Mouse (Mus musculus) adrenal gland, postnatal 25 days (tissue): Measurements from ENCODE around the gene Skap1. TPM values are rescaled to one million over a fixed set of nuclear protein-coding genes. Genes with fewer than 3 reads are reported as not detected.

Experiments used
- DNase-seq: peaks from one replicate; pipeline ENCODE4 v3.0.0; 2021; ENCODE audit warnings: mixed read lengths
- total RNA-seq: library from RNA; stranded (reverse); gene quantifications from 2 replicates; pipeline ENCODE4 v1.2.3, GENCODE M21; 2021

The Skap1 gene
- total RNA-seq, 1 experiment from 2014 or later = 6.7 TPM

- DNase-seq = no peak
These were observed 1.1 kb downstream of the Skap1 start for GRCm38 (mm10) chr11:96465426-96466056.

GRCm38 (mm10) chr11:96466382-96466781 lies 2.0 kb downstream of the Skap1 start:
- DNase-seq = no peak

- peak; percentile 13 for DNase-seq
These were observed 2.6 kb downstream of the Skap1 start for GRCm38 (mm10) chr11:96466987-96467386.

- no peak for DNase-seq
These were observed 3.8 kb downstream of the Skap1 start for GRCm38 (mm10) chr11:96468048-96468745.

GRCm38 (mm10) chr11:96482711-96483110 lies 18.3 kb downstream of the Skap1 start:
- no peak for DNase-seq

GRCm38 (mm10) chr11:96483179-96483578 lies 18.8 kb downstream of the Skap1 start:
- no peak for DNase-seq

GRCm38 (mm10) chr11:96498481-96498880 lies 34.1 kb downstream of the Skap1 start:
- no peak for DNase-seq

- DNase-seq = no peak
These were observed 36.6 kb downstream of the Skap1 start for GRCm38 (mm10) chr11:96501042-96501441.

- no peak for DNase-seq
These were observed 38.6 kb downstream of the Skap1 start for GRCm38 (mm10) chr11:96502948-96503347.

- no peak for DNase-seq
These were observed 40.2 kb downstream of the Skap1 start for GRCm38 (mm10) chr11:96504509-96505119.

- no peak for DNase-seq
These were observed 41.4 kb downstream of the Skap1 start for GRCm38 (mm10) chr11:96505841-96506240.

GRCm38 (mm10) chr11:96515164-96515563 lies 50.8 kb downstream of the Skap1 start:
- no peak for DNase-seq

- DNase-seq = no peak
These were observed 60.1 kb downstream of the Skap1 start for GRCm38 (mm10) chr11:96524541-96524940.

- no peak for DNase-seq
These were observed 61.8 kb downstream of the Skap1 start for GRCm38 (mm10) chr11:96526137-96526621.

GRCm38 (mm10) chr11:96531757-96532433 lies 67.5 kb downstream of the Skap1 start:
- DNase-seq = no peak

GRCm38 (mm10) chr11:96534531-96534930 lies 70.1 kb downstream of the Skap1 start:
- DNase-seq = no peak

- no peak for DNase-seq
These were observed 71.8 kb downstream of the Skap1 start for GRCm38 (mm10) chr11:96536146-96536545.

GRCm38 (mm10) chr11:96542003-96542402 lies 77.6 kb downstream of the Skap1 start:
- no peak for DNase-seq

GRCm38 (mm10) chr11:96542561-96542960 lies 78.2 kb downstream of the Skap1 start:
- no peak for DNase-seq

- DNase-seq = no peak
These were observed 82.0 kb downstream of the Skap1 start for GRCm38 (mm10) chr11:96546428-96546827.

GRCm38 (mm10) chr11:96550960-96551703 lies 86.7 kb downstream of the Skap1 start:
- no peak for DNase-seq

GRCm38 (mm10) chr11:96553091-96553490 lies 88.7 kb downstream of the Skap1 start:
- no peak for DNase-seq
